ENCODE assay signal across 23 mouse cellular contexts in the genomic region with DNA sequence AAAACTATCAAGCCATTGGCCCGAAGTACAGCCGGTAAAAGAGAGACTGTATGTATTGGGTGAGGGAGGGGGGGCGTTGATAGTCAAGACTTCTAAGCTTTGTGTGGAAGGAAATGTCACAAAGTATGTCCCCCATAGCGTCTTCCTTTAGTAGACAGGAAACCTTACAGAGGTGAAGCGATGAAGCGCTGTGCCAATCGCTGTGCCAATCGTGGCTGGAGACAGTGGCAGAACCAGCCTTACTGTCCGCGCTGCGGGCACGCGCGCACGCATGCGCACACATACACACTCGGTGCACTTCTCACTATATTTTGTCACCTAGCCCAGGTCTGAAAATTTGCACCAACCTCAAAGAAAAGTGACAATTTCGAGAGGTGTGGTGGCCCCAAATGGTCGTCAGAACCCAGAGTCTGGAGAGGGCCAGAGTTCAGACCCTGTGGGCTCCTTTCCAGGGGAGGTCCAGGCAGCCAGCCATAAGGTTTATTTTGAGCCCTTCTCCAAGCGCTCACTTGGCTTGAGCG. TPM values are rescaled to one million over a fixed set of nuclear protein-coding genes. Genes with fewer than 3 reads are reported as not detected.
DNase-seq lines count a peak whose midpoint lies in the region; ATAC-seq and TF ChIP-seq lines count a peak whose summit lies in the region.
"Had no signal": no experiment of that assay in that cellular context is flagged by ENCODE, and none has a peak within 500 bp of the region (broad histone marks: within the 10 kb centered on the region; RNA-seq: fewer than 3 reads in every experiment).

No protein-coding gene starts in this region.

- peak overlapping the region; percentile 31 for H3K4me2 ChIP-seq in neural tube, embryonic 12.5 days (replicated peaks)
- H3K4me2 ChIP-seq in midbrain, embryonic 15.5 days, result peak overlapping the region; percentile 28
- H3K4me2 ChIP-seq: heart, embryonic 11.5 days; liver, embryonic 13.5 days; lung, embryonic 15.5 days had no signal

- intact Hi-C loops in gastrocnemius, adult 2 months (cut with DNase I), result no loop called here
- intact Hi-C loops in gastrocnemius, postnatal 36 days (cut with DNase I), result no loop called here
- intact Hi-C loops in left cerebral cortex, postnatal 14 days (cut with DNase I), result no loop called here

- no peak for TF ChIP-seq CTCF in gastrocnemius, adult 2 months (IDR thresholded peaks at IDR 0.05)

- peaks cover 72% of the 10 kb centered on the region for H3K27me3 ChIP-seq in neural tube, embryonic 12.5 days (replicated peaks)
- peaks cover 61% of the 10 kb centered on the region for H3K27me3 ChIP-seq in midbrain, embryonic 15.5 days (replicated peaks)

- no peak overlapping the region for H3K9ac ChIP-seq in neural tube, embryonic 12.5 days
- no peak overlapping the region for H3K9ac ChIP-seq in midbrain, embryonic 15.5 days
- H3K9ac ChIP-seq: liver, embryonic 13.5 days; lung, embryonic 15.5 days had no signal

- DNase-seq in gastrocnemius, adult 2 months, result peak; percentile 41
- DNase-seq in gastrocnemius, postnatal 36 days, result no peak
- DNase-seq in neural tube, embryonic 10.5 days (ENCODE audit: extremely low spot score, low spot score), result no peak
- DNase-seq in thymus, postnatal 10 days (ENCODE audit: low spot score in 2 of 2), result no peak
- DNase-seq in left cerebral cortex, postnatal 14 days (ENCODE audit: low spot score in 2 of 2), result no peak
- DNase-seq: adrenal gland, postnatal 14 days; cerebellum, adult 2 months; gastrocnemius, postnatal 14 days; liver, embryonic 13.5 days; thymus, adult 18-20 months had no signal

- ATAC-seq in neural tube, embryonic 12.5 days (ENCODE audit: low FRiP score, low read depth), result no peak
- no peak for ATAC-seq in midbrain, embryonic 15.5 days (replicated peaks)
- ATAC-seq: activated CD4-positive, CD25-positive, alpha-beta regulatory T cell, adult 4 months; intestine, embryonic 16.5 days; Patski had no signal

- H3K9me3 ChIP-seq in neural tube, embryonic 12.5 days, result no peaks in the 10 kb centered on the region
- no peaks in the 10 kb centered on the region for H3K9me3 ChIP-seq in midbrain, embryonic 15.5 days
- H3K9me3 ChIP-seq: liver, embryonic 13.5 days; lung, embryonic 15.5 days had no signal

- 35% methylated on average over 21 of the region's 21 CpGs for WGBS in neural tube, embryonic 12.5 days
- 33% methylated on average over 21 of the region's 21 CpGs for WGBS in midbrain, embryonic 15.5 days

- peaks cover 17% of the 10 kb centered on the region for H3K4me1 ChIP-seq in neural tube, embryonic 12.5 days
- H3K4me1 ChIP-seq in midbrain, embryonic 15.5 days, result peaks cover 3% of the 10 kb centered on the region

- H3K36me3 ChIP-seq in neural tube, embryonic 12.5 days, result no peaks in the 10 kb centered on the region
- no peaks in the 10 kb centered on the region for H3K36me3 ChIP-seq in midbrain, embryonic 15.5 days (replicated peaks)
- H3K36me3 ChIP-seq: liver, embryonic 13.5 days; lung, embryonic 15.5 days had no signal

- no peak overlapping the region; the same call in 1 of the 2 replicates for H3K27ac ChIP-seq in gastrocnemius, adult 2 months
- H3K27ac ChIP-seq in neural tube, embryonic 12.5 days, result no peak overlapping the region
- no peak overlapping the region for H3K27ac ChIP-seq in midbrain, embryonic 15.5 days
- H3K27ac ChIP-seq: liver, embryonic 13.5 days; lung, embryonic 15.5 days had no signal

- H3K4me3 ChIP-seq in gastrocnemius, adult 2 months, result peak overlapping the region; percentile 53
- H3K4me3 ChIP-seq in neural tube, embryonic 12.5 days, result no peak overlapping the region
- no peak overlapping the region for H3K4me3 ChIP-seq in midbrain, embryonic 15.5 days
- H3K4me3 ChIP-seq: liver, embryonic 13.5 days; lung, embryonic 15.5 days had no signal

RNA-seq across cellular contexts. Expression of a gene that starts 5.1 kb away (rescaled TPM):
- not detected for total RNA-seq in gastrocnemius, adult 2 months (2021)
- not detected for total RNA-seq in gastrocnemius, postnatal 36 days (2021)
- polyA plus RNA-seq in neural tube, embryonic 12.5 days (2016; fragmentation: Nextera tagmentation; extraction: Ambion mirVana), result 7.5 and 10.9 TPM in 2 replicates
- 0.13 and 0.19 TPM in 2 replicates for polyA plus RNA-seq in midbrain, embryonic 15.5 days (2015; fragmentation: Nextera tagmentation; extraction: Ambion mirVana)
- total RNA-seq in left cerebral cortex, postnatal 14 days (2021), result not detected
- total RNA-seq: adrenal gland, postnatal 14 days; gastrocnemius, postnatal 14 days; heart, postnatal 25 days; layer of hippocampus, postnatal 36 days; monocyte, adult 5-6 weeks had no signal
- polyA plus RNA-seq: activated CD4-positive, CD25-positive, alpha-beta regulatory T cell, adult 4 months; embryonic facial prominence, embryonic 14.5 days; kidney, embryonic 16.5 days; limb, embryonic 11.5 days; liver, embryonic 13.5 days; lung, embryonic 15.5 days; Patski had no signal

RNA-seq across cellular contexts. Expression of a gene that starts 15.9 kb away (rescaled TPM):
- total RNA-seq in gastrocnemius, adult 2 months (2021), result 1 to 10 TPM in 1 of 2 experiments, under 1 TPM in 1; 0.99 to 1.2 TPM
- total RNA-seq in gastrocnemius, postnatal 36 days (2021), result under 1 TPM; 0.42 to 0.54 TPM
- 48.4 and 56.5 TPM in 2 replicates for polyA plus RNA-seq in neural tube, embryonic 12.5 days (2016; fragmentation: Nextera tagmentation; extraction: Ambion mirVana)
- 194 and 204 TPM in 2 replicates for polyA plus RNA-seq in midbrain, embryonic 15.5 days (2015; fragmentation: Nextera tagmentation; extraction: Ambion mirVana)
- total RNA-seq in left cerebral cortex, postnatal 14 days (2021), result 10 to 100 TPM; 51.0 to 60.4 TPM

Comparison
In these comparisons a context has a peak if more than half of its experiments do, and no peak if none do; other contexts are left out.
1. RNA of a gene that starts 15.9 kb away (total RNA-seq): 51.0 to 60.4 TPM in left cerebral cortex, postnatal 14 days; 0.99 to 1.2 TPM in gastrocnemius, adult 2 months and 0.42 to 0.54 TPM in gastrocnemius, postnatal 36 days; every median in the first group is over 10 times any median in the second.